Mouse (Mus musculus): ENCODE results near the gene Emsy.

Gene Emsy

GRCm38 (mm10) chr7:98543853-98544370, 112.7 kb downstream of the Emsy start:
- intact Hi-C loops (cut with DNase I) = no loop called here

GRCm38 (mm10) chr7:98542731-98543142, 113.8 kb downstream of the Emsy start:
- intact Hi-C loops (cut with DNase I) = no loop called here

- intact Hi-C loops (cut with DNase I) = no loop called here
Measured at GRCm38 (mm10) chr7:98542267-98542666, 114.3 kb downstream of the Emsy start.

GRCm38 (mm10) chr7:98541564-98541963, 115.0 kb downstream of the Emsy start:
- intact Hi-C loops (cut with DNase I) = no loop called here

- intact Hi-C loops (cut with DNase I) = no loop called here
Measured at GRCm38 (mm10) chr7:98540879-98541278, 115.7 kb downstream of the Emsy start.

GRCm38 (mm10) chr7:98537967-98538573, 118.5 kb downstream of the Emsy start:
- intact Hi-C loops (cut with DNase I) = no loop called here

GRCm38 (mm10) chr7:98537210-98537966, 119.2 kb downstream of the Emsy start:
- intact Hi-C loops (cut with DNase I) = no loop called here

All from adrenal gland (tissue).